Mouse (Mus musculus): ENCODE data around the gene Lhx1. TPM values are rescaled to one million over a fixed set of nuclear protein-coding genes. Genes with fewer than 3 reads are reported as not detected.

The Lhx1 gene
- polyA plus RNA-seq, 1 experiment from 2014 or later, result 0.06 TPM

- ATAC-seq (ENCODE audit: borderline replicate concordance, extremely low read depth, low FRiP score, low TSS enrichment), result no peak
- Histone ChIP-seq H3K9ac (no peak overlapping the region), H3K9me3 (no peaks in the 10 kb centered on the region), H3K4me2 (no peak overlapping the region), H3K36me3 (no peaks in the 10 kb centered on the region), H3K27ac (no peak overlapping the region), H3K4me1 (0 out of 2 replicates have a peak, but pooled peaks cover 4% of the 10 kb centered on the region), H3K4me3 (no peak overlapping the region), H3K27me3 (0 out of 2 replicates have a peak, but pooled peaks cover 4% of the 10 kb centered on the region)
- 52% methylated on average over 4 of the region's 5 CpGs for WGBS
These were observed 36.2 kb upstream of the Lhx1 start for GRCm38 (mm10) chr11:84561546-84561945.

GRCm38 (mm10) chr11:84553821-84554450, 28.6 kb upstream of the Lhx1 start:
- H3K36me3 ChIP-seq, result no peaks in the 10 kb centered on the region
- H3K4me2 ChIP-seq, result no peak overlapping the region
- H3K4me3 ChIP-seq, result no peak overlapping the region
- H3K4me1 ChIP-seq, result no peaks in the 10 kb centered on the region
- no peak overlapping the region for H3K9ac ChIP-seq
- H3K9me3 ChIP-seq, result no peaks in the 10 kb centered on the region
- no peak for ATAC-seq (ENCODE audit: borderline replicate concordance, extremely low read depth, low FRiP score, low TSS enrichment)
- WGBS, result 71% methylated on average over 14 of the region's 14 CpGs
- no peaks in the 10 kb centered on the region for H3K27me3 ChIP-seq
- no peak overlapping the region for H3K27ac ChIP-seq

GRCm38 (mm10) chr11:84551296-84551695, 26.0 kb upstream of the Lhx1 start:
- no peak for ATAC-seq (ENCODE audit: borderline replicate concordance, extremely low read depth, low FRiP score, low TSS enrichment)
- no peaks in the 10 kb centered on the region for H3K27me3 ChIP-seq
- WGBS, result 57% methylated on average over 4 of the region's 4 CpGs
- no peak overlapping the region for H3K4me3 ChIP-seq
- H3K4me2 ChIP-seq, result no peak overlapping the region
- no peak overlapping the region for H3K9ac ChIP-seq
- no peaks in the 10 kb centered on the region for H3K36me3 ChIP-seq
- H3K27ac ChIP-seq, result no peak overlapping the region
- no peaks in the 10 kb centered on the region for H3K9me3 ChIP-seq
- H3K4me1 ChIP-seq, result no peaks in the 10 kb centered on the region

- Histone ChIP-seq H3K4me1 (no peaks in the 10 kb centered on the region), H3K27me3 (no peaks in the 10 kb centered on the region), H3K4me3 (no peak overlapping the region), H3K36me3 (no peaks in the 10 kb centered on the region), H3K4me2 (no peak overlapping the region), H3K9ac (no peak overlapping the region), H3K9me3 (no peaks in the 10 kb centered on the region), H3K27ac (no peak overlapping the region)
- 46% methylated on average over 6 of the region's 6 CpGs for WGBS
- ATAC-seq (ENCODE audit: borderline replicate concordance, extremely low read depth, low FRiP score, low TSS enrichment), result no peak
These were observed 24.0 kb upstream of the Lhx1 start for GRCm38 (mm10) chr11:84549258-84549791.

- Histone ChIP-seq H3K9me3 (no peaks in the 10 kb centered on the region), H3K36me3 (no peaks in the 10 kb centered on the region), H3K27ac (no peak overlapping the region), H3K4me2 (no peak overlapping the region), H3K9ac (no peak overlapping the region), H3K27me3 (no peaks in the 10 kb centered on the region), H3K4me3 (no peak overlapping the region), H3K4me1 (no peaks in the 10 kb centered on the region)
- 57% methylated on average over 2 of the region's 2 CpGs for WGBS
- ATAC-seq (ENCODE audit: borderline replicate concordance, extremely low read depth, low FRiP score, low TSS enrichment), result no peak
These were observed 23.0 kb upstream of the Lhx1 start for GRCm38 (mm10) chr11:84548293-84548692.

GRCm38 (mm10) chr11:84539981-84540380, 14.6 kb upstream of the Lhx1 start:
- ATAC-seq (ENCODE audit: borderline replicate concordance, extremely low read depth, low FRiP score, low TSS enrichment), result no peak
- no peak overlapping the region for H3K9ac ChIP-seq
- H3K27ac ChIP-seq, result no peak overlapping the region
- no peaks in the 10 kb centered on the region for H3K9me3 ChIP-seq
- WGBS, result 6% methylated on average over 4 of the region's 4 CpGs
- no peak overlapping the region for H3K4me2 ChIP-seq
- H3K4me3 ChIP-seq, result no peak overlapping the region
- no peaks in the 10 kb centered on the region for H3K36me3 ChIP-seq
- peaks cover 23% of the 10 kb centered on the region; the same call in 1 of the 2 replicates for H3K27me3 ChIP-seq
- no peaks in the 10 kb centered on the region for H3K4me1 ChIP-seq

GRCm38 (mm10) chr11:84529797-84530703, 4.7 kb upstream of the Lhx1 start:
- Histone ChIP-seq H3K4me3 (no peak overlapping the region), H3K9ac (no peak overlapping the region), H3K27ac (no peak overlapping the region), H3K9me3 (no peaks in the 10 kb centered on the region), H3K4me2 (no peak overlapping the region), H3K4me1 (peaks cover 17% of the 10 kb centered on the region), H3K36me3 (no peaks in the 10 kb centered on the region), H3K27me3 (peaks cover 100% of the 10 kb centered on the region)
- no peak for ATAC-seq (ENCODE audit: borderline replicate concordance, extremely low read depth, low FRiP score, low TSS enrichment)
- WGBS, result 6% methylated on average over 14 of the region's 14 CpGs

GRCm38 (mm10) chr11:84529143-84529755, 3.9 kb upstream of the Lhx1 start:
- H3K9me3 ChIP-seq, result no peaks in the 10 kb centered on the region
- H3K27ac ChIP-seq, result no peak overlapping the region
- H3K36me3 ChIP-seq, result no peaks in the 10 kb centered on the region
- no peak for ATAC-seq (ENCODE audit: borderline replicate concordance, extremely low read depth, low FRiP score, low TSS enrichment)
- no peak overlapping the region for H3K4me2 ChIP-seq
- peaks cover 25% of the 10 kb centered on the region for H3K4me1 ChIP-seq
- H3K9ac ChIP-seq, result no peak overlapping the region
- WGBS, result 2% methylated on average over 24 of the region's 24 CpGs
- no peak overlapping the region for H3K4me3 ChIP-seq
- peaks cover 100% of the 10 kb centered on the region for H3K27me3 ChIP-seq

GRCm38 (mm10) chr11:84526976-84527860, 1.9 kb upstream of the Lhx1 start:
- Histone ChIP-seq H3K4me1 (peaks cover 42% of the 10 kb centered on the region), H3K27me3 (peaks cover 100% of the 10 kb centered on the region), H3K36me3 (no peaks in the 10 kb centered on the region), H3K4me3 (no peak overlapping the region), H3K4me2 (no peak overlapping the region), H3K9ac (no peak overlapping the region), H3K9me3 (no peaks in the 10 kb centered on the region), H3K27ac (no peak overlapping the region)
- WGBS, result 5% methylated on average over 29 of the region's 29 CpGs
- no peak for ATAC-seq (ENCODE audit: borderline replicate concordance, extremely low read depth, low FRiP score, low TSS enrichment)

GRCm38 (mm10) chr11:84526451-84526850, 1.1 kb upstream of the Lhx1 start:
- Histone ChIP-seq H3K9me3 (no peaks in the 10 kb centered on the region), H3K9ac (no peak overlapping the region), H3K27ac (no peak overlapping the region), H3K4me3 (peak overlapping the region; percentile 43; the same call in 1 of the 2 replicates), H3K36me3 (no peaks in the 10 kb centered on the region), H3K4me2 (peak overlapping the region; percentile 83), H3K4me1 (peaks cover 45% of the 10 kb centered on the region), H3K27me3 (peaks cover 100% of the 10 kb centered on the region)
- ATAC-seq (ENCODE audit: borderline replicate concordance, extremely low read depth, low FRiP score, low TSS enrichment), result no peak
- WGBS, result 2% methylated on average over 10 of the region's 10 CpGs

Measured in lung, embryonic 15.5 days (tissue).